Mouse (Mus musculus): ENCODE measurements around the gene C1qtnf4. TPM values are rescaled to one million over a fixed set of nuclear protein-coding genes. Genes with fewer than 3 reads are reported as not detected.
"Not testable (repeated sequence)": the region's sequence is repeated elsewhere in the genome, so short reads cannot be mapped to it uniquely, and the experiment has no call there.

The C1qtnf4 gene
- total RNA-seq, 1 experiment from 2014 or later: 1.9 TPM

GRCm38 (mm10) chr2:90881824-90882223, 3.8 kb upstream of the C1qtnf4 start:
- DNase-seq: no peak

GRCm38 (mm10) chr2:90886436-90886835, 776 bp downstream of the C1qtnf4 start:
- no peak for DNase-seq

- DNase-seq: no peak
Measured at GRCm38 (mm10) chr2:90887627-90888026, 2.0 kb downstream of the C1qtnf4 start.

GRCm38 (mm10) chr2:90889550-90890548, 4.2 kb downstream of the C1qtnf4 start:
- DNase-seq: peak; percentile 50

GRCm38 (mm10) chr2:90893673-90894298, 8.1 kb downstream of the C1qtnf4 start:
- no peak for DNase-seq

GRCm38 (mm10) chr2:90894299-90894677, 8.6 kb downstream of the C1qtnf4 start:
- not testable (repeated sequence) for DNase-seq

DNA sequence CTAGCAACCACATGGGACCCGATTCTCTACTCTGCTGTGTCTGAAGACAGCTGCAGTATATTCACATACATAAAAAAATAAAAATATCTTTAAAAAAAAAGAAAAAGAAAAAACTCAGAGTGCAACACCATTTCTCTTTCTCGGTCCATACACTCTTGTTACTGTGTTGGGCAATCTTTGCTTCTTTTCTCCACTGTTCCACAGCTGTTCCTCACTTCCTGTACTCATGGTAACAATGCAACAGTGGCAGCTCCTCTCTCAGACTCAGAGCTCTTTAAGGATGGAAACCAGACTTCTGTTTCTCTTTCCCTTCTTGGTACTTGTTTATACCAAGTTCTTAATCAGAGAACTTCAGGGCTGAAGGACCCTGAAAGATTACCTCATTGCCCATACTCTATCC, 17.7 kb downstream of the C1qtnf4 start:
- DNase-seq: no peak

DNA sequence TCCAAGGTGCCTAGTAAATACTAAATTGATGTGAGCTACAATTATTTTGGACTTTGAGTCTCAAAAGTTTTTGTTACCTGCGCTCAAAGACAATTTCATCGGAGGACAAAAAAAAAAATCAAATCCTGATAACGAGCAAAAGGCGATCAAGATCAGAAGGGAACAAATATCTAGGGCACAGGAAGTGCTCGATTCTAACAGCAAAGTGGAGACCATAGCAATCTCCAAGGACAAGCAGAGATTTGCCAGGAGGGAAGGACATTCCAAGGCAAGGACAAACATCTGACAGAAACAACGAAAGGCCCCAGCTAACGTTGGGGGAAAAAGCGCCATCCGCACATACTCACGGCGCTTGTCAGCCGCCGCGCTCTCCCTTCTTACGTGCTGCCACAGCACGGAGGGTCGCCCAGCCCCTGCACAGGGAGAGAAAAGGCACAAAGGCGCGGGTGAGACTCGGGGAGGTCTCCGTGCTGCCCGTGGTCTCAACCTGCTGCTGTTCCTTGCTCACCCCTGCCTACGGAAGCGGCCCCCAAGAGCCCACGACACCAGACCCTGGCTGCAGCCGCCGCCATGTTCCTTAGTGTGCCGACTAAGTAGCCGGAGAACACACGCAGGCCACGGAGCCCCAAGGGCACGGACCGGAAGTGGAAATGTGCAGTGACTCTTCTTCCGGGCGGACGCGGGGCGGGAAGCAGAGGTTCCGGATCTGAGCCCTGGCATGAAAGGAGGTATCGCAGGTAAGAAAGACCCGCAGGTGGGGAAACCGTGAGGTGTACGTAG, 18.6 kb downstream of the C1qtnf4 start, which contains the start of the genes Kbtbd4 and Ndufs3:
Kbtbd4 (plus strand) TSS at position 665 of the 780 bp plus-strand sequence.
Ndufs3 (minus strand) TSS at position 752 of the 780 bp plus-strand sequence.
- DNase-seq: peak; percentile 88

- peak; percentile 15 for DNase-seq
Measured at GRCm38 (mm10) chr2:90904856-90905224, 19.2 kb downstream of the C1qtnf4 start.

DNA sequence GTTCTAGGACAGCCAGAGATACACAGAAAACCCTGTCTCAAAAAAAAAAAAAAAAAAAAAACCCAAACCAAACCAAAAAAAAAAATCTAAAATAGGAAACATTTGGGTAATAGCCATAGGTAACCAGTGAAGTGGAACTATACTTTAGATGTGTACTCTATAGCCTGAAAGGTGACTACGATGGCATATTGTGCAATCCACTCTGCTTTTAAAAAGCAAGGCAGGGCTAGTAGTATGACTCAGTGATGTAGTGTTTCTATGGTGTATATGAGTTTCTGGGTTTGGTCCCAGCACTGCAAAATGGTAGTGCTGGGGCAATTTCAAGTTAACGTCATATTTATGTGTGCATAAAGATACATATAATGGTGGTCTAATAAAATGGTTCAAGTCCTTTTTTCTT, 21.1 kb downstream of the C1qtnf4 start:
- no peak for DNase-seq

DNA sequence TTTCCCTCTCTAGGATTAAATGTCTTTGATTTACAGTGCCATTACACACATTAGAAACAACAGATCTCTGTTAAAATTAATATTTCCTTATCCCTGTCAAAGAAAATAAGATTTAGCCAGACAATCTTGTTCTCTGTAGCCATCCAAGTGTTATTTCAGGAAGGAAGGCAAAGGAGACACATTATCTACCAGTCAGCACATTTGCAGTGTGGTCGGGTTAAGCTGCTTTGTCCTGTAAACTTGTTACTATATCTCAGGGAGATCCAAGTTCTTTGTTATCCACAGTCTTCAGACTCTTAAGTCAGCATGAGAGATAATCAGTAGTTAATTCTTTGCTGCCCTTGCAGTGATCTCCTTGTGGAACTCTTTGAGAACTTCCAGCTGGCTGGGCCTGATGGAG, 25.2 kb downstream of the C1qtnf4 start:
- DNase-seq: no peak

DNA sequence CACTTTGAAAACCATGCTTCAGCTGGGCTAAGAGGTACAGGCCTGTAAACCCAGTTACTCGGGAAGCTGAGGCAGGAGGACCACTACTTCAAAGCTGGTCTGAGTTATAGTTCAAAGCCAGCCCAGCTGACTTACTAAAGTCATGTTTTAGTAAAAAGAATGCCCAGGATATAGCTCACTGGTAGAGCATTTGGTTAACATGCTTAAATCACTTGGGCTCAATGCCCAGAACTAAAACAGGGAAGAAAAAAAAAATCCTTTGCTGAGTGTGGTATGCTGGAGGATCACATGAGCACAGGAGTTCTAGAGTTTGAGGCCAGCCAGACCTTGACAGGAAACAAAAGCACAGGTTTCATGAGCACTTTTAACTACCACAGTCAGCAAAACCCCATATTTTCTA, 26.0 kb downstream of the C1qtnf4 start:
- no peak for DNase-seq

- no peak for DNase-seq
Measured at GRCm38 (mm10) chr2:90913671-90914070, 28.0 kb downstream of the C1qtnf4 start.

- no peak for DNase-seq
Measured at GRCm38 (mm10) chr2:90915516-90915915, 29.9 kb downstream of the C1qtnf4 start.

DNA sequence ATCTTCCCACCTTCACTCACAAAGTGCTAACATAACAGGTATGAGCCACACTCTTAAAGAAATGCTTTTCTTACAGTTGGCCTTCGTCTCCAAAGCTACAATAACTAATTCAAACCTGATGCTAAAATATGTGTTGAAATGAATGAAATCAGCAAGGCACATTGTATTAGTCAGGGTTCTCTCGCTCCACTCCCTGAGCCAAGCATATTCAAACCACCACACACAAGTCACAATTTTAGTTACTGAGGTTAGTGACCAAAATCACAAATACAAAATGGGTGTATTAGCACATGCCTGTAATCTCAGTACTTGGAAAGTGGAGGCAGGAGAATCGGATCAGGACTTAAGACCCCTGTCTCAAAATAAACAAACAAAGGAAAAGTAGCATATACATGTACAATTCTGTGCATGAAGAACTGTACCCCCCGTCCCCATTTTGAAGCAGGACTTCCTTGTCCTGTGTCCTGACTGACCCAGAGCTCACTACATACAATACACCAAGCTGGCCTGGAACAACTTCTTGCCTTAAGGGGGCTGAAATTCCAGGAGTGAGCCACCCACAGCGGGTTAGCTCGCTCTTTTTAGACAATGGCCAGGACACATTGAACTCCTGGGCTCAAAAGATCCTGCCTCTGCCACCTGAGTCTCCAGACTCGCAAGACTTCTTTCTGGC, 31.0 kb downstream of the C1qtnf4 start:
- DNase-seq: no peak

DNA sequence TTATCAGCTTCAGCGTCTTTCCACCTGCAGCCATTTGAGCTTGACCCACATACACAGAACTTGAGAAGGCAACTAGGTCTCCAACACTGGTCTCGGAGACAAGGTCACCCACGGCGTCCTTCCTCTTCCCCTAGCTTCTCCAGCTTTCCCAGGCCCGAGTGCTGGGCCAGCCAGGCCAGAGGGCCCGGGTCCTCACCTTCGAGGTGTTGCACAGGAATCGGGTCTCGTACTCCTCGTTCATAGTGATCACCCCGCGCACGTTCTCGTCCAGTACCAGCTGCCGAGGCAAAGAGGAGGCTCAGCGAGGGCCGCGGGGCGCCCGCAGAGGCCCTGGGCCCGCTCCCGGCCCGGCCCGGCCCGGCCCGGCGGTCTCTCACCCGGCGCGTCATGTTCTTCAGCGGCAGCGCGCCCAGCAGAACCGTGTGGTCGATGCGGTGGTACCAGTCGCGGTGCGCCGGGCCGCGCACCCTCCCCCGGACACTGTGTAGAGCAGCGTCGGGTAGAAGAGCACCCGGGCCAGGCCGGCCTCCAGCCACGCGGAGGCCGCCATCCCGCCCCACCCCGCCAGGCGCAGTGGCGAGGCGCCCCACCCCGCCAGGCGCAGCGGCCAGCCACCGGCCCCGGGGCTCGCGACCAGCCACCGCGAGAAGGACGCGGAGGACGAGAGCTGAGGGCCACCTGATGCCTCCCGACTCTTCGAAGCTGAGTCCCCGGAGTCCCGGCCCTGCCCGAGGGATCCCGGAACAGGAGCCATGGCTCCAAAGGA, 31.8 kb downstream of the C1qtnf4 start:
- peak; percentile 72 for DNase-seq

- no peak for DNase-seq
Measured at GRCm38 (mm10) chr2:90917999-90918698, 32.5 kb downstream of the C1qtnf4 start.

GRCm38 (mm10) chr2:90921178-90921577, 35.5 kb downstream of the C1qtnf4 start:
- DNase-seq: no peak

GRCm38 (mm10) chr2:90922636-90923035, 37.0 kb downstream of the C1qtnf4 start:
- no peak for DNase-seq

- DNase-seq: no peak
Measured at GRCm38 (mm10) chr2:90928566-90928965, 42.9 kb downstream of the C1qtnf4 start.
